Mouse (Mus musculus): Measurements from ENCODE around the gene Nek10. TPM values are rescaled to one million over a fixed set of nuclear protein-coding genes. Genes with fewer than 3 reads are reported as not detected.

The Nek10 gene
- polyA plus RNA-seq (2015; fragmentation: Nextera tagmentation; extraction: Ambion mirVana), result 0.08 and 0.15 TPM in 2 replicates

GRCm38 (mm10) chr14:14803115-14803514, at the start of gene Nek10:
Nek10 (plus strand) TSS chr14:14803415.

Other genes starting within 250 kb of the Nek10 start
- gene Slc4a7, start 101.1 kb upstream of the Nek10 start, polyA plus RNA-seq (2015; fragmentation: Nextera tagmentation; extraction: Ambion mirVana), result 17.5 and 17.7 TPM in 2 replicates